Mouse (Mus musculus) liver, adult 2 months (tissue): ENCODE measurements around the gene Dlg1. TPM values are rescaled to one million over a fixed set of nuclear protein-coding genes. Genes with fewer than 3 reads are reported as not detected.

Experiments used
- DNase-seq: peaks from one replicate; pipeline ENCODE4 v3.0.0-alpha.2; 2011; ENCODE audit warnings: low read depth, low spot score; ENCODE audit errors: extremely low read depth
- H3K27ac ChIP-seq: fragments of 200-500 bp; replicated peaks from 2 replicates; pipeline ENCODE4 v1.5.1; 2012; ENCODE audit warnings: low read depth, mild to moderate bottlenecking, control low read depth, inconsistent platforms, low read length; ENCODE audit not compliant: insufficient read depth
- H3K27me3 ChIP-seq: fragments of 200-500 bp; 2 replicates; pipeline ENCODE4 v1.6.1; 2012; ENCODE audit warnings: mild to moderate bottlenecking, moderate library complexity, low read length, inconsistent platforms; ENCODE audit not compliant: control insufficient read depth, insufficient read depth
- H3K36me3 ChIP-seq: fragments of 200-500 bp; 2 replicates; pipeline ENCODE4 v1.6.1; 2012; ENCODE audit warnings: low read length, inconsistent platforms; ENCODE audit not compliant: control insufficient read depth, insufficient read depth
- H3K4me1 ChIP-seq: fragments of 200-500 bp; 2 replicates; pipeline ENCODE4 v1.6.1; 2011; ENCODE audit warnings: low read length; ENCODE audit not compliant: control insufficient read depth, insufficient read depth
- H3K4me3 ChIP-seq: fragments of 200-500 bp; 2 replicates; pipeline ENCODE4 v1.5.1; 2011; ENCODE audit warnings: low read depth, mild to moderate bottlenecking, control low read depth, low read length, moderate library complexity; ENCODE audit not compliant: insufficient read depth
- H3K79me2 ChIP-seq: fragments of 200-500 bp; 2 replicates; pipeline ENCODE4 v1.6.1; 2012; ENCODE audit warnings: inconsistent platforms, mild to moderate bottlenecking, low read length, moderate library complexity; ENCODE audit not compliant: control insufficient read depth, insufficient read depth
- H3K9ac ChIP-seq: fragments of 200-500 bp; 2 replicates; pipeline ENCODE4 v1.6.1; 2012; ENCODE audit warnings: low read depth, mild to moderate bottlenecking, control low read depth, inconsistent platforms, low read length
- CTCF ChIP-seq: fragments of 200-500 bp; IDR thresholded peaks from 2 replicates; pipeline ENCODE4 v1.5.1; 2011; ENCODE audit warnings: low read depth, low read length, control low read depth
- POLR2A ChIP-seq: fragments of 200-500 bp; IDR thresholded peaks from 2 replicates; pipeline ENCODE4 v1.6.1; 2011; ENCODE audit warnings: low read length, control low read depth; ENCODE audit not compliant: insufficient read depth; ENCODE audit errors: extremely low read depth
- WGBS: fragments of 180-500 bp; shearing (Covaris S2); methylation state at CpG from one replicate; pipeline ENCODE4 v1.1.7; 2018; 5-methylcytosine and 5-hydroxymethylcytosine counted together
- polyA plus RNA-seq: library from polyadenylated mRNA; depleted of rRNA; stranded (reverse); fragments of >200 nt; gene quantifications from 2 replicates; pipeline ENCODE4 v1.2.3, GENCODE M21; 2012
- total RNA-seq: library from RNA; depleted of rRNA; stranded (reverse); fragments of >200 nt; gene quantifications from 2 replicates; pipeline ENCODE4 v1.2.3, GENCODE M21; 2014

Gene Dlg1
- total and polyA plus RNA-seq, 2 experiments: 10.8 to 42.7 TPM

GRCm38 (mm10) chr16:31878573-31879257 lies 215.5 kb downstream of the Dlg1 start, which contains the start of gene Meltf:
TSS of gene Meltf (plus strand) at chr16:31878810.
- H3K27ac ChIP-seq: no peak within 1 kb of the TSS
- H3K4me3 ChIP-seq: no peak within 1 kb of the TSS
- DNase-seq: peak; percentile 24
- peaks cover 2% of the 10 kb centered on the region; the same call in 1 of the 2 replicates for H3K36me3 ChIP-seq
- no peak for TF ChIP-seq POLR2A
- TF ChIP-seq CTCF: peak; percentile 90
- 33% methylated on average over 21 of the region's 21 CpGs for WGBS
- no peaks in the 10 kb centered on the region for H3K27me3 ChIP-seq
- no peaks in the 10 kb centered on the region for H3K4me1 ChIP-seq
- no peak within 1 kb of the TSS for H3K9ac ChIP-seq
- no peaks in the 10 kb centered on the region for H3K79me2 ChIP-seq

GRCm38 (mm10) chr16:31880146-31880840 lies 217.1 kb downstream of the Dlg1 start:
- H3K27me3 ChIP-seq: no peaks in the 10 kb centered on the region
- 84% methylated on average over 8 of the region's 8 CpGs for WGBS

GRCm38 (mm10) chr16:31882381-31882908 lies 219.2 kb downstream of the Dlg1 start:
- Histone ChIP-seq H3K27ac (no peak overlapping the region), H3K36me3 (no peaks in the 10 kb centered on the region), H3K79me2 (no peaks in the 10 kb centered on the region), H3K9ac (no peak overlapping the region), H3K27me3 (no peaks in the 10 kb centered on the region), H3K4me3 (no peak overlapping the region), H3K4me1 (no peaks in the 10 kb centered on the region)
- 78% methylated on average over 9 of the region's 9 CpGs for WGBS
- no peak for TF ChIP-seq POLR2A
- TF ChIP-seq CTCF: no peak
- no peak for DNase-seq

More at GRCm38 (mm10) chr16:31880146-31880840, 217.1 kb downstream of the Dlg1 start:
- H3K27ac ChIP-seq: no peak overlapping the region
- TF ChIP-seq POLR2A (no peak), CTCF (no peak)
- H3K36me3 ChIP-seq: no peaks in the 10 kb centered on the region
- no peaks in the 10 kb centered on the region for H3K79me2 ChIP-seq
- no peak overlapping the region for H3K4me3 ChIP-seq
- no peak overlapping the region for H3K9ac ChIP-seq
- DNase-seq: no peak
- H3K4me1 ChIP-seq: no peaks in the 10 kb centered on the region

GRCm38 (mm10) chr16:31883302-31883701 lies 220.1 kb downstream of the Dlg1 start:
- no peak overlapping the region for H3K27ac ChIP-seq
- DNase-seq: no peak

GRCm38 (mm10) chr16:31883902-31884301 lies 220.7 kb downstream of the Dlg1 start:
- no peak for TF ChIP-seq CTCF
- TF ChIP-seq POLR2A: no peak
- no peaks in the 10 kb centered on the region for H3K79me2 ChIP-seq
- WGBS: 51% methylated on average over 6 of the region's 6 CpGs
- H3K27ac ChIP-seq: no peak overlapping the region
- no peaks in the 10 kb centered on the region for H3K27me3 ChIP-seq
- no peak overlapping the region for H3K9ac ChIP-seq
- no peak overlapping the region for H3K4me3 ChIP-seq
- no peak for DNase-seq
- no peaks in the 10 kb centered on the region for H3K4me1 ChIP-seq
- no peaks in the 10 kb centered on the region for H3K36me3 ChIP-seq

More at GRCm38 (mm10) chr16:31883302-31883701, 220.1 kb downstream of the Dlg1 start:
- H3K9ac ChIP-seq: no peak overlapping the region
- H3K36me3 ChIP-seq: no peaks in the 10 kb centered on the region
- no peaks in the 10 kb centered on the region for H3K79me2 ChIP-seq
- WGBS: 75% methylated on average over 14 of the region's 14 CpGs
- no peaks in the 10 kb centered on the region for H3K4me1 ChIP-seq
- H3K27me3 ChIP-seq: no peaks in the 10 kb centered on the region
- H3K4me3 ChIP-seq: no peak overlapping the region
- TF ChIP-seq CTCF: no peak
- TF ChIP-seq POLR2A: no peak

- Histone ChIP-seq H3K27me3 (no peaks in the 10 kb centered on the region), H3K36me3 (no peaks in the 10 kb centered on the region), H3K4me3 (no peak overlapping the region), H3K27ac (no peak overlapping the region), H3K9ac (no peak overlapping the region), H3K79me2 (no peaks in the 10 kb centered on the region), H3K4me1 (no peaks in the 10 kb centered on the region)
- no peak for TF ChIP-seq CTCF
- TF ChIP-seq POLR2A: no peak
- no peak for DNase-seq
- 72% methylated on average over 7 of the region's 7 CpGs for WGBS
These were observed 227.7 kb downstream of the Dlg1 start for GRCm38 (mm10) chr16:31890907-31891306.
